Comparison of ENCODE assay signal across 8 mouse cellular contexts in genomic region chr11:47988697-47989533, GRCm38 (mm10). TPM values are rescaled to one million over a fixed set of nuclear protein-coding genes. Genes with fewer than 3 reads are reported as not detected.
DNase-seq lines count a peak whose midpoint lies in the region; ATAC-seq and TF ChIP-seq lines count a peak whose summit lies in the region.
"Had no signal": no experiment of that assay in that cellular context is flagged by ENCODE, and none has a peak within 500 bp of the region (broad histone marks: within the 10 kb centered on the region; RNA-seq: fewer than 3 reads in every experiment).

Gene Sgcd (minus strand): TSS chr11:47988969.

- H3K9me3 ChIP-seq in hindbrain, embryonic 15.5 days: no peaks in the 10 kb centered on the region
- H3K9me3 ChIP-seq in midbrain, embryonic 16.5 days (replicated peaks; ENCODE audit: control insufficient read depth, low read length, poor library complexity, severe bottlenecking): no peaks in the 10 kb centered on the region

- no peaks in the 10 kb centered on the region for H3K36me3 ChIP-seq in hindbrain, embryonic 15.5 days
- H3K36me3 ChIP-seq in midbrain, embryonic 16.5 days (ENCODE audit: control insufficient read depth, insufficient read depth, low read length): no peaks in the 10 kb centered on the region

- peaks cover 4% of the 10 kb centered on the region; the same call in 1 of the 2 replicates for H3K27me3 ChIP-seq in hindbrain, embryonic 15.5 days
- H3K27me3 ChIP-seq in midbrain, embryonic 16.5 days (ENCODE audit: control insufficient read depth, insufficient read depth, low read depth, low read length): no peaks in the 10 kb centered on the region

- intact Hi-C loops in left cerebral cortex, postnatal 25 days (cut with DNase I): loop anchor here (2.0 kb wide), 1 partner anchor 600 kb away; no protein-coding TSS in a partner anchor

- no peak for TF ChIP-seq POLR2A in cortical plate, adult 2 months (IDR thresholded peaks at IDR 0.05; ENCODE audit: extremely low read depth, insufficient read depth, low read length)

- no peak for TF ChIP-seq CTCF in cortical plate, adult 2 months (IDR thresholded peaks at IDR 0.05; ENCODE audit: extremely low read depth, insufficient read depth, low read length)

- no peaks in the 10 kb centered on the region; the same call in 1 of the 2 replicates for H3K4me1 ChIP-seq in cortical plate, adult 2 months (ENCODE audit: control insufficient read depth, insufficient read depth, low read length)
- H3K4me1 ChIP-seq in hindbrain, embryonic 15.5 days (replicated peaks): peaks cover 28% of the 10 kb centered on the region
- peaks cover 16% of the 10 kb centered on the region; the same call in 1 of the 2 replicates for H3K4me1 ChIP-seq in midbrain, embryonic 16.5 days (ENCODE audit: control insufficient read depth, insufficient read depth, low read length)

- ATAC-seq in hindbrain, embryonic 15.5 days (ENCODE audit: low FRiP score, low read depth): peak; percentile 90
- ATAC-seq in midbrain, embryonic 16.5 days: peak; percentile 90

- DNase-seq in adrenal gland, postnatal 10 days: peak; percentile 60
- peak; percentile 51 for DNase-seq in gastrocnemius, postnatal 10 days
- DNase-seq in left cerebral cortex, postnatal 25 days (ENCODE audit: low spot score in 2 of 2): peak; percentile 57 to 67
- peak; percentile 25 for DNase-seq in testis, postnatal 14 days (ENCODE audit: low spot score)

- peak within 1 kb of the TSS; percentile 89 for H3K4me2 ChIP-seq in hindbrain, embryonic 15.5 days
- peak within 1 kb of the TSS; percentile 87 for H3K4me2 ChIP-seq in midbrain, embryonic 16.5 days (ENCODE audit: low read length)

- peak within 1 kb of the TSS; percentile 86 for H3K9ac ChIP-seq in hindbrain, embryonic 15.5 days
- peak within 1 kb of the TSS; percentile 93 for H3K9ac ChIP-seq in midbrain, embryonic 16.5 days (ENCODE audit: low read depth, low read length)

- under 1% methylated on average over 54 of the region's 67 CpGs for WGBS in hindbrain, embryonic 15.5 days
- WGBS in midbrain, embryonic 16.5 days: under 1% methylated on average over 56 of the region's 67 CpGs

- peak within 1 kb of the TSS; percentile 69 for H3K4me3 ChIP-seq in cortical plate, adult 2 months (ENCODE audit: insufficient read depth, low read length)
- H3K4me3 ChIP-seq in hindbrain, embryonic 15.5 days: peak within 1 kb of the TSS; percentile 78
- peak within 1 kb of the TSS; percentile 82 for H3K4me3 ChIP-seq in midbrain, embryonic 16.5 days (ENCODE audit: low read depth, low read length)

- peak within 1 kb of the TSS; percentile 76 for H3K27ac ChIP-seq in cortical plate, adult 2 months (ENCODE audit: insufficient read depth, low read length)
- peak within 1 kb of the TSS; percentile 90 for H3K27ac ChIP-seq in hindbrain, embryonic 15.5 days (replicated peaks)
- H3K27ac ChIP-seq in midbrain, embryonic 16.5 days (ENCODE audit: low read length): peak within 1 kb of the TSS; percentile 91

RNA-seq across cellular contexts. Expression of gene Sgcd, which starts in this region (rescaled TPM):
- total RNA-seq in adrenal gland, postnatal 10 days (2021): 10 to 100 TPM; 14.8 to 17.3 TPM
- 1.6 and 2.1 TPM in 2 replicates for polyA plus RNA-seq in cortical plate, adult 2 months (2012; rRNA removed)
- total RNA-seq in gastrocnemius, postnatal 10 days (2021): 10 to 100 TPM; 79.9 to 80.3 TPM
- polyA plus RNA-seq in hindbrain, embryonic 15.5 days (2015; fragmentation: Nextera tagmentation; extraction: Ambion mirVana): 4.5 and 6.4 TPM in 2 replicates
- 10 to 100 TPM; 11.7 to 17.4 TPM for total RNA-seq in left cerebral cortex, postnatal 25 days (2021)
- polyA plus RNA-seq in midbrain, embryonic 16.5 days (2015; fragmentation: Nextera tagmentation; extraction: Ambion mirVana): 5.4 and 5.6 TPM in 2 replicates
- total RNA-seq: common myeloid progenitor, adult 5-6 weeks had no signal

Comparison
In these comparisons a context has a peak if more than half of its experiments do, and no peak if none do; other contexts are left out.
1. Peak in every context shown above with its lines: DNase-seq, ATAC-seq, H3K4me3 ChIP-seq and H3K27ac ChIP-seq.
2. RNA of gene Sgcd (total RNA-seq): 79.9 to 80.3 TPM in gastrocnemius, postnatal 10 days; 11.7 to 17.4 TPM in left cerebral cortex, postnatal 25 days and 14.8 to 17.3 TPM in adrenal gland, postnatal 10 days; every median in the first group is over 4 times any median in the second.